Mouse (Mus musculus) adrenal gland, postnatal 10 days (tissue): ENCODE measurements around the gene Drap1. TPM values are rescaled to one million over a fixed set of nuclear protein-coding genes. Genes with fewer than 3 reads are reported as not detected.

Source experiments
- DNase-seq: peaks from one replicate; pipeline ENCODE4 v3.0.0; 2021; ENCODE audit warnings: mixed read lengths
- total RNA-seq, 2 experiments: library from RNA; stranded (reverse); gene quantifications; 2 replicates each; pipeline ENCODE4 v1.2.3; 2021

The Drap1 gene
- total RNA-seq, 2 experiments from 2014 or later = 246 to 264 TPM

GRCm38 (mm10) chr19:5383326-5383725 is 41.5 kb downstream of the Drap1 start:
- no peak for DNase-seq

GRCm38 (mm10) chr19:5377446-5377845 is 47.3 kb downstream of the Drap1 start:
- no peak for DNase-seq

- no peak for DNase-seq
These were observed 50.0 kb downstream of the Drap1 start for GRCm38 (mm10) chr19:5374748-5375147.

- no peak for DNase-seq
These were observed 50.6 kb downstream of the Drap1 start for GRCm38 (mm10) chr19:5374177-5374576.

Other genes with a start within 250 kb of the Drap1 start
- 10 to 100 TPM; 23.3 to 28.7 TPM for gene Pacs1, start 151.9 kb downstream of the Drap1 start, total RNA-seq
- 100 to 1,000 TPM; 149 to 167 TPM for gene Sf3b2, start 129.5 kb downstream of the Drap1 start, total RNA-seq
- gene Gal3st3, start 126.6 kb downstream of the Drap1 start, total RNA-seq = under 1 TPM; 0.27 to 0.51 TPM
- not detected for gene Catsper1, start 89.2 kb downstream of the Drap1 start, total RNA-seq
- gene Cst6, start 75.4 kb downstream of the Drap1 start, total RNA-seq = 1 to 10 TPM; 1.4 to 2.4 TPM
- gene Eif1ad, start 58.2 kb downstream of the Drap1 start, total RNA-seq = 10 to 100 TPM; 33.6 to 37.8 TPM
- 100 to 1,000 TPM; 165 to 169 TPM for gene Banf1, start 57.8 kb downstream of the Drap1 start, total RNA-seq
- gene Sart1, start 36.3 kb downstream of the Drap1 start, total RNA-seq = 10 to 100 TPM; 63.6 to 65.1 TPM
- not detected for gene Tsga10ip, start 22.5 kb downstream of the Drap1 start, total RNA-seq
- gene AI837181, start 165 bp upstream of the Drap1 start, total RNA-seq = 10 to 100 TPM; 42.5 to 43.8 TPM
- gene Fosl1, start 22.6 kb upstream of the Drap1 start, total RNA-seq = under 1 TPM in 1 of 2 experiments, not detected in 1; 0.18 TPM
- gene Ccdc85b, start 32.9 kb upstream of the Drap1 start, total RNA-seq = 10 to 100 TPM in 1 of 2 experiments, 1 to 10 TPM in 1; 9.4 to 11.5 TPM
- 10 to 100 TPM; 74.9 to 99.3 TPM for gene Fibp, start 35.6 kb upstream of the Drap1 start, total RNA-seq
- 1 to 10 TPM; 1.4 to 1.8 TPM for gene Ctsw, start 43.5 kb upstream of the Drap1 start, total RNA-seq
- gene Efemp2, start 49.0 kb upstream of the Drap1 start, total RNA-seq = 10 to 100 TPM; 48.8 to 50.9 TPM
- 10 to 100 TPM; 25.2 to 27.4 TPM for gene Mus81, start 63.4 kb upstream of the Drap1 start, total RNA-seq
- 100 to 1,000 TPM; 651 to 659 TPM for gene Cfl1, start 65.5 kb upstream of the Drap1 start, total RNA-seq
- gene 1700020D05Rik, start 78.8 kb upstream of the Drap1 start, total RNA-seq = 1 to 10 TPM; 1.2 to 2.7 TPM
- 10 to 100 TPM in 1 of 2 experiments, 1 to 10 TPM in 1; 8.0 to 12.3 TPM for gene Snx32, start 85.6 kb upstream of the Drap1 start, total RNA-seq
- not detected for gene Ovol1, start 135.7 kb upstream of the Drap1 start, total RNA-seq
- 1 to 10 TPM; 6.3 to 7.3 TPM for gene Ap5b1, start 143.0 kb upstream of the Drap1 start, total RNA-seq
- 100 to 1,000 TPM in 1 of 2 experiments, 10 to 100 TPM in 1; 98.8 to 108 TPM for gene Rnaseh2c, start 176.9 kb upstream of the Drap1 start, total RNA-seq
- gene Kat5, start 185.3 kb upstream of the Drap1 start, total RNA-seq = 10 to 100 TPM; 49.9 to 52.2 TPM
- gene Rela, start 212.5 kb upstream of the Drap1 start, total RNA-seq = 10 to 100 TPM; 54.1 to 55.7 TPM
- 10 to 100 TPM; 52.5 to 68.0 TPM for gene Sipa1, start 238.7 kb upstream of the Drap1 start, total RNA-seq